ENCODE assay signal across 20 mouse cellular contexts in genomic region chr1:37495104-37495503, GRCm38 (mm10). TPM values are rescaled to one million over a fixed set of nuclear protein-coding genes. Genes with fewer than 3 reads are reported as not detected.
DNase-seq lines count a peak whose midpoint lies in the region; ATAC-seq and TF ChIP-seq lines count a peak whose summit lies in the region.
"Had no signal": no experiment of that assay in that cellular context is flagged by ENCODE, and none has a peak within 500 bp of the region (broad histone marks: within the 10 kb centered on the region; RNA-seq: fewer than 3 reads in every experiment).

No protein-coding gene starts in this region.

- DNase-seq in embryo, embryonic 10.5 days (ENCODE audit: low spot score): peak; percentile 31
- no peak for DNase-seq in embryo, embryonic 9.5 days (ENCODE audit: extremely low spot score)
- peak; percentile 34 for DNase-seq in midbrain, embryonic 14.5 days
- DNase-seq in R1 (ENCODE audit: low read depth, low spot score): peak; percentile 50
- peak; percentile 50 for DNase-seq in limb, embryonic 14.5 days (ENCODE audit: low spot score)
- DNase-seq in adrenal gland, postnatal 25 days: no peak
- DNase-seq in thymus, postnatal 4 days: no peak
- DNase-seq: adrenal gland, postnatal 14 days; cerebellum, adult 18-20 months; cerebellum, postnatal 10 days; gastrocnemius, postnatal 14 days; heart, adult 2 months had no signal

- ATAC-seq in midbrain, embryonic 14.5 days (ENCODE audit: low FRiP score, low TSS enrichment): no peak
- ATAC-seq in midbrain, embryonic 13.5 days: no peak
- 0 out of 2 replicates have a peak, but pooled peaks have one; percentile 57 for ATAC-seq in limb, embryonic 14.5 days (ENCODE audit: low FRiP score, low read depth)
- ATAC-seq: forebrain, embryonic 16.5 days; intestine, embryonic 16.5 days had no signal

- H3K9me3 ChIP-seq in midbrain, embryonic 14.5 days (ENCODE audit: control insufficient read depth, low read length): no peaks in the 10 kb centered on the region
- H3K9me3 ChIP-seq in midbrain, embryonic 13.5 days: no peaks in the 10 kb centered on the region
- H3K9me3 ChIP-seq in limb, embryonic 14.5 days (ENCODE audit: control insufficient read depth, low read length): no peaks in the 10 kb centered on the region
- H3K9me3 ChIP-seq: embryonic facial prominence, embryonic 12.5 days; forebrain, embryonic 12.5 days; G1E; hindbrain, embryonic 15.5 days had no signal

- WGBS in midbrain, embryonic 14.5 days: 91% methylated on average over 3 of the region's 3 CpGs
- 89% methylated on average over 3 of the region's 3 CpGs for WGBS in midbrain, embryonic 13.5 days
- WGBS in limb, embryonic 14.5 days: 51% methylated on average over 3 of the region's 3 CpGs

- H3K36me3 ChIP-seq in midbrain, embryonic 14.5 days (ENCODE audit: control insufficient read depth, insufficient read depth, low read length): no peaks in the 10 kb centered on the region
- H3K36me3 ChIP-seq in midbrain, embryonic 13.5 days: no peaks in the 10 kb centered on the region
- H3K36me3 ChIP-seq in limb, embryonic 14.5 days (ENCODE audit: control insufficient read depth, insufficient read depth, low read length): 0 out of 2 replicates have a peak, but pooled peaks cover 3% of the 10 kb centered on the region
- H3K36me3 ChIP-seq: embryonic facial prominence, embryonic 12.5 days; forebrain, embryonic 12.5 days; heart, embryonic 12.5 days; hindbrain, embryonic 15.5 days had no signal

- no peak overlapping the region for H3K27ac ChIP-seq in midbrain, embryonic 14.5 days (replicated peaks; ENCODE audit: low read depth, low read length)
- H3K27ac ChIP-seq in midbrain, embryonic 13.5 days: no peak overlapping the region
- H3K27ac ChIP-seq in limb, embryonic 14.5 days (replicated peaks; ENCODE audit: low read depth, low read length): no peak overlapping the region
- H3K27ac ChIP-seq: embryonic facial prominence, embryonic 12.5 days; forebrain, embryonic 12.5 days; hindbrain, embryonic 15.5 days had no signal

- no peak for TF ChIP-seq POLR2A in limb, embryonic 14.5 days (IDR thresholded peaks at IDR 0.05; ENCODE audit: borderline replicate concordance, extremely low read depth, insufficient read depth, insufficient read length)

- peaks cover 18% of the 10 kb centered on the region for H3K27me3 ChIP-seq in midbrain, embryonic 14.5 days (ENCODE audit: control insufficient read depth, insufficient read depth, low read length)
- peaks cover 40% of the 10 kb centered on the region for H3K27me3 ChIP-seq in midbrain, embryonic 13.5 days
- H3K27me3 ChIP-seq in limb, embryonic 14.5 days (ENCODE audit: control insufficient read depth, insufficient read depth, low read length): no peaks in the 10 kb centered on the region
- H3K27me3 ChIP-seq: embryonic facial prominence, embryonic 12.5 days; forebrain, embryonic 12.5 days; heart, embryonic 12.5 days had no signal

- peaks cover 4% of the 10 kb centered on the region for H3K4me1 ChIP-seq in midbrain, embryonic 14.5 days (ENCODE audit: control insufficient read depth, insufficient read depth, low read length)
- H3K4me1 ChIP-seq in midbrain, embryonic 13.5 days (replicated peaks): peaks cover 8% of the 10 kb centered on the region
- H3K4me1 ChIP-seq in limb, embryonic 14.5 days (ENCODE audit: control insufficient read depth, insufficient read depth, low read length): peaks cover 3% of the 10 kb centered on the region; the same call in 1 of the 2 replicates
- H3K4me1 ChIP-seq: embryonic facial prominence, embryonic 12.5 days; forebrain, embryonic 12.5 days; heart, embryonic 12.5 days; hindbrain, embryonic 15.5 days had no signal

- no peak overlapping the region for H3K4me3 ChIP-seq in midbrain, embryonic 14.5 days (replicated peaks; ENCODE audit: low read depth, low read length)
- no peak overlapping the region for H3K4me3 ChIP-seq in midbrain, embryonic 13.5 days (replicated peaks)
- no peak overlapping the region for H3K4me3 ChIP-seq in limb, embryonic 14.5 days (replicated peaks; ENCODE audit: low read length)
- H3K4me3 ChIP-seq: embryonic facial prominence, embryonic 12.5 days; forebrain, embryonic 12.5 days; heart, adult 2 months; heart, embryonic 12.5 days; hindbrain, embryonic 15.5 days had no signal

- no peak overlapping the region for H3K4me2 ChIP-seq in midbrain, embryonic 14.5 days (ENCODE audit: low read length)
- no peak overlapping the region for H3K4me2 ChIP-seq in midbrain, embryonic 13.5 days (replicated peaks)
- H3K4me2 ChIP-seq in limb, embryonic 14.5 days (replicated peaks; ENCODE audit: low read depth, low read length, severe bottlenecking): no peak overlapping the region
- H3K4me2 ChIP-seq: embryonic facial prominence, embryonic 12.5 days; forebrain, embryonic 12.5 days; heart, embryonic 12.5 days; hindbrain, embryonic 15.5 days had no signal

- no peak overlapping the region for H3K9ac ChIP-seq in midbrain, embryonic 14.5 days (replicated peaks; ENCODE audit: low read length)
- no peak overlapping the region for H3K9ac ChIP-seq in midbrain, embryonic 13.5 days (replicated peaks)
- H3K9ac ChIP-seq in limb, embryonic 14.5 days (ENCODE audit: low read depth, low read length, severe bottlenecking): no peak overlapping the region
- H3K9ac ChIP-seq: embryonic facial prominence, embryonic 12.5 days; forebrain, embryonic 12.5 days; heart, embryonic 12.5 days; hindbrain, embryonic 15.5 days had no signal

RNA-seq across cellular contexts. Expression of gene Mgat4a, which starts 45.7 kb away (rescaled TPM):
- polyA plus RNA-seq in midbrain, embryonic 14.5 days (2014; fragmentation: Nextera tagmentation; extraction: Ambion mirVana): 11.6 and 12.9 TPM in 2 replicates
- polyA plus RNA-seq in midbrain, embryonic 13.5 days (2015; fragmentation: Nextera tagmentation; extraction: Ambion mirVana): 5.4 and 7.2 TPM in 2 replicates
- polyA plus RNA-seq in limb, embryonic 14.5 days (2012; rRNA removed): 6.8 and 8.2 TPM in 2 replicates
- polyA plus RNA-seq in limb, embryonic 14.5 days (2014; fragmentation: Nextera tagmentation; extraction: Ambion mirVana): 9.0 TPM in 2 replicates
- 6.2 and 7.0 TPM in 2 replicates for total RNA-seq in adrenal gland, postnatal 25 days (2021)

Comparison
In these comparisons a context has a peak if more than half of its experiments do, and no peak if none do; other contexts are left out.
1. DNase-seq: peak in embryo, embryonic 10.5 days (single experiment), midbrain, embryonic 14.5 days (single experiment), R1 (single experiment) and limb, embryonic 14.5 days (single experiment); none in embryo, embryonic 9.5 days (single experiment), adrenal gland, postnatal 25 days (single experiment) and thymus, postnatal 4 days (single experiment).